Mouse (Mus musculus): Measurements from ENCODE around the gene Nudc. TPM values are rescaled to one million over a fixed set of nuclear protein-coding genes. Genes with fewer than 3 reads are reported as not detected.
"Not testable (repeated sequence)": the region's sequence is repeated elsewhere in the genome, so short reads cannot be mapped to it uniquely, and the experiment has no call there.

Nudc gene
- total RNA-seq, 2 experiments from 2014 or later = 68.6 to 76.2 TPM

- intact Hi-C loops (cut with DNase I) = no loop called here
- no peak for DNase-seq
Observed at GRCm38 (mm10) chr4:133552029-133552428, 6.2 kb upstream of the Nudc start.

GRCm38 (mm10) chr4:133536652-133537051 is 9.1 kb downstream of the Nudc start:
- no peak for DNase-seq
- intact Hi-C loops (cut with DNase I) = no loop called here

GRCm38 (mm10) chr4:133536081-133536480 is 9.7 kb downstream of the Nudc start:
- intact Hi-C loops (cut with DNase I) = no loop called here
- DNase-seq = no peak

- DNase-seq = no peak
- intact Hi-C loops (cut with DNase I) = no loop called here
Observed at GRCm38 (mm10) chr4:133532777-133533176, 13.0 kb downstream of the Nudc start.

- intact Hi-C loops (cut with DNase I) = no loop called here
- DNase-seq = no peak
Observed at GRCm38 (mm10) chr4:133527788-133528187, 18.0 kb downstream of the Nudc start.

GRCm38 (mm10) chr4:133521502-133521901 is 24.3 kb downstream of the Nudc start:
- intact Hi-C loops (cut with DNase I) = no loop called here
- no peak for DNase-seq

GRCm38 (mm10) chr4:133519369-133519665 is 26.5 kb downstream of the Nudc start:
- intact Hi-C loops (cut with DNase I) = no loop called here

GRCm38 (mm10) chr4:133518601-133519368 is 27.0 kb downstream of the Nudc start, which contains the start of gene Kdf1:
Gene Kdf1 (plus strand): TSS chr4:133518963.
- intact Hi-C loops (cut with DNase I) = no loop called here
- DNase-seq = no peak

More at GRCm38 (mm10) chr4:133519369-133519665, 26.5 kb downstream of the Nudc start:
- no peak for DNase-seq

GRCm38 (mm10) chr4:133512972-133513371 is 32.8 kb downstream of the Nudc start:
- DNase-seq = peak; percentile 69 to 74
- intact Hi-C loops (cut with DNase I) = loop anchor here (5.0 kb wide), 1 partner anchor 91 kb away; no protein-coding TSS in a partner anchor

- not testable (repeated sequence) for DNase-seq
- intact Hi-C loops (cut with DNase I) = loop anchor here (5.0 kb wide), 1 partner anchor 90 kb away; no protein-coding TSS in a partner anchor
Observed at GRCm38 (mm10) chr4:133512511-133512910, 33.3 kb downstream of the Nudc start.

GRCm38 (mm10) chr4:133511050-133511449 is 34.7 kb downstream of the Nudc start:
- intact Hi-C loops (cut with DNase I) = loop anchor here (5.0 kb wide), 1 partner anchor 89 kb away; no protein-coding TSS in a partner anchor
- DNase-seq = no peak

- intact Hi-C loops (cut with DNase I) = loop anchor here (5.0 kb wide), 1 partner anchor 37 kb away; no protein-coding TSS in a partner anchor
- no peak for DNase-seq
Observed at GRCm38 (mm10) chr4:133508990-133509389, 36.8 kb downstream of the Nudc start.

- intact Hi-C loops (cut with DNase I) = loop anchor here (5.0 kb wide), 1 partner anchor 34 kb away; no protein-coding TSS in a partner anchor
- no peak for DNase-seq
Observed at GRCm38 (mm10) chr4:133506573-133506972, 39.2 kb downstream of the Nudc start.

- intact Hi-C loops (cut with DNase I) = loop anchor here (5.0 kb wide), 1 partner anchor 33 kb away; no protein-coding TSS in a partner anchor
- no peak for DNase-seq
Observed at GRCm38 (mm10) chr4:133504755-133505485, 40.9 kb downstream of the Nudc start.

GRCm38 (mm10) chr4:133504300-133504699 is 41.5 kb downstream of the Nudc start:
- DNase-seq = no peak
- intact Hi-C loops (cut with DNase I) = no loop called here

GRCm38 (mm10) chr4:133501514-133501913 is 44.3 kb downstream of the Nudc start:
- intact Hi-C loops (cut with DNase I) = no loop called here
- no peak for DNase-seq

GRCm38 (mm10) chr4:133498160-133498724 is 47.6 kb downstream of the Nudc start, which contains the start of gene Trnp1:
Gene Trnp1 (minus strand): TSS chr4:133498550.
- DNase-seq = peak; percentile 57 to 61
- intact Hi-C loops (cut with DNase I) = no loop called here

GRCm38 (mm10) chr4:133497461-133498159 is 48.2 kb downstream of the Nudc start:
- peak in 1 of 2 experiments; percentile 53 for DNase-seq
- intact Hi-C loops (cut with DNase I) = no loop called here

- no peak for DNase-seq
- intact Hi-C loops (cut with DNase I) = no loop called here
Observed at GRCm38 (mm10) chr4:133496738-133497445, 48.9 kb downstream of the Nudc start.

- intact Hi-C loops (cut with DNase I) = no loop called here
- DNase-seq = no peak
Observed at GRCm38 (mm10) chr4:133495711-133496110, 50.1 kb downstream of the Nudc start.
